Mouse (Mus musculus): ENCODE data around the gene Snd1.

DNA sequence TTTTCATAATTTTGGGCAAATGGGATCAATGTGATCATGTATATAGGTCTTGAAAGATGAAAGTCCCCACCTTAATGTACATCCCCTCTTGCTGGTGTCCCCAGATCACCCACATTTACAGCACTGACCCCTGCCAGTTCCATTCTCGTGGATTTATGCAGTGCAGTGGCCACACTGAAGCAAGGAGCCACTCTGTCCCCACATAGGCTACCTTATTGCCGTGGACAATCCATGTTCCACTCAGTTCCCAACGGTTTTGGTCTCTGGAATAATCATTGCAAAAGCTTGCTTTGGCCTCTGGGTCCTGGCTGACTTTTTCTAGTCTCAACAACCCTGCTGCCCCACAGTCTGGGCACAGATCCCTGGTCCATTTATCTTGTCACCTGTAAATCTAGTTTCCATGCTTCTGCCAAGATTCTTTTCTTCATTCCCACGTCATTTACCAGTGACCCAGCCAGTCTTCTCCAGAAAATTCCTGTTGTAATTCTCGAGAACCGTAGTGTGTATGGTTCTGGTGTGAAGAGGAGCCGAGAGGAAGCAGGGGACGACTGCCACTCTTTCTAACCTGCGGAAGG, 375.5 kb downstream of the Snd1 start:
- TF ChIP-seq GATA1 (IDR thresholded peaks at IDR 0.05; ENCODE audit: borderline replicate concordance, low read length) (no peak), FLI1 (IDR thresholded peaks at IDR 0.05; ENCODE audit: low read length) (no peak)
